Mouse (Mus musculus): ENCODE results near the gene Hhip. TPM values are rescaled to one million over a fixed set of nuclear protein-coding genes. Genes with fewer than 3 reads are reported as not detected.

Gene Hhip
- under 1 TPM in 1 of 2 experiments, not detected in 1; 0.04 TPM for polyA plus RNA-seq (2017; shearing (Covaris generic))

- no peak for ATAC-seq
Measured at GRCm38 (mm10) chr8:80057198-80058174, at the start of gene Hhip. Gene Hhip, minus strand, starts transcription at chr8:80058006.

- ATAC-seq = no peak
Measured at GRCm38 (mm10) chr8:80087021-80087420, 29.2 kb upstream of the Hhip start.

- ATAC-seq = no peak
Measured at GRCm38 (mm10) chr8:80058193-80058592, 387 bp upstream of the Hhip start.

GRCm38 (mm10) chr8:80056331-80057070 lies 1.3 kb downstream of the Hhip start:
- ATAC-seq = no peak

- ATAC-seq = no peak
Measured at GRCm38 (mm10) chr8:80055777-80056176, 2.0 kb downstream of the Hhip start.

- ATAC-seq = no peak
Measured at GRCm38 (mm10) chr8:80055094-80055493, 2.7 kb downstream of the Hhip start.

- ATAC-seq = no peak
Measured at GRCm38 (mm10) chr8:80054216-80054615, 3.6 kb downstream of the Hhip start.

- ATAC-seq = no peak
Measured at GRCm38 (mm10) chr8:80052838-80053237, 5.0 kb downstream of the Hhip start.

- ATAC-seq = no peak
Measured at GRCm38 (mm10) chr8:80051494-80051893, 6.3 kb downstream of the Hhip start.

- no peak for ATAC-seq
Measured at GRCm38 (mm10) chr8:80049256-80050005, 8.4 kb downstream of the Hhip start.

- no peak for ATAC-seq
Measured at GRCm38 (mm10) chr8:80048256-80048655, 9.6 kb downstream of the Hhip start.

- no peak for ATAC-seq
Measured at GRCm38 (mm10) chr8:80037644-80038253, 20.1 kb downstream of the Hhip start.

- ATAC-seq = no peak
Measured at GRCm38 (mm10) chr8:80032604-80033003, 25.2 kb downstream of the Hhip start.

- no peak for ATAC-seq
Measured at GRCm38 (mm10) chr8:80031330-80032293, 26.2 kb downstream of the Hhip start.

- ATAC-seq = no peak
Measured at GRCm38 (mm10) chr8:80029631-80030030, 28.2 kb downstream of the Hhip start.

GRCm38 (mm10) chr8:80020469-80020868 lies 37.3 kb downstream of the Hhip start:
- ATAC-seq = no peak

GRCm38 (mm10) chr8:80015818-80016217 lies 42.0 kb downstream of the Hhip start:
- ATAC-seq = no peak

GRCm38 (mm10) chr8:80004421-80004820 lies 53.4 kb downstream of the Hhip start:
- ATAC-seq = no peak

- ATAC-seq = no peak
Measured at GRCm38 (mm10) chr8:80002313-80002712, 55.5 kb downstream of the Hhip start.

- ATAC-seq = no peak
Measured at GRCm38 (mm10) chr8:79995075-79995474, 62.7 kb downstream of the Hhip start.

- no peak for ATAC-seq
Measured at GRCm38 (mm10) chr8:79993507-79993906, 64.3 kb downstream of the Hhip start.
